Mouse (Mus musculus) G1E (cell line): ENCODE measurements around the gene Tlk1. TPM values are rescaled to one million over a fixed set of nuclear protein-coding genes. Genes with fewer than 3 reads are reported as not detected.
"Not testable (repeated sequence)": the region's sequence is repeated elsewhere in the genome, so short reads cannot be mapped to it uniquely, and the experiment has no call there.

ENCODE experiments used
- ATAC-seq: 2 replicates; pipeline ENCODE4 v1.8.0; 2016; ENCODE audit warnings: mild to moderate bottlenecking; ENCODE audit not compliant: insufficient number of reproducible peaks, poor library complexity, low FRiP score, severe bottlenecking; ENCODE audit errors: extremely low read depth
- DNase-seq: peaks from one replicate; pipeline ENCODE4 v3.0.0; 2012; ENCODE audit warnings: low spot score
- H3K27me3 ChIP-seq: 2 replicates; pipeline ENCODE4 v1.6.1; 2012; ENCODE audit warnings: mild to moderate bottlenecking, low read length, inconsistent platforms; ENCODE audit not compliant: insufficient read depth
- H3K36me3 ChIP-seq: replicated peaks from 2 replicates; pipeline ENCODE3; 2012; ENCODE audit warnings: mild to moderate bottlenecking, inconsistent platforms
- H3K4me1 ChIP-seq: 2 replicates; pipeline ENCODE4 v1.6.1; 2012; ENCODE audit warnings: low read depth, low read length, inconsistent platforms, mixed read lengths; ENCODE audit not compliant: insufficient read depth
- H3K4me3 ChIP-seq: 2 replicates; pipeline ENCODE4 v1.5.1; 2012; ENCODE audit warnings: low read depth, mild to moderate bottlenecking, inconsistent platforms, low read length, moderate library complexity, mixed read lengths
- H3K9me3 ChIP-seq: replicated peaks from 2 replicates; pipeline ENCODE4 v1.6.1; 2012; ENCODE audit warnings: inconsistent platforms
- CTCF ChIP-seq: IDR thresholded peaks from 2 replicates; pipeline ENCODE4 v1.5.1; 2012; ENCODE audit warnings: low read depth, low read length, inconsistent platforms, mixed read lengths
- GATA1 ChIP-seq: IDR thresholded peaks from 2 replicates; pipeline ENCODE4 v1.6.1; 2012; ENCODE audit warnings: borderline replicate concordance, low read length, inconsistent platforms, mixed read lengths
- GATA2 ChIP-seq: IDR thresholded peaks from 2 replicates; pipeline ENCODE4 v1.6.1; 2012; ENCODE audit warnings: low read depth, low read length, inconsistent platforms, borderline replicate concordance
- POLR2AphosphoS5 ChIP-seq: IDR thresholded peaks from 2 replicates; pipeline ENCODE4 v1.6.1; 2012; ENCODE audit warnings: low read depth, low read length, inconsistent platforms; ENCODE audit not compliant: insufficient replicate concordance
- TAL1 ChIP-seq: conservative IDR thresholded peaks from 2 replicates; pipeline ENCODE4 v1.6.1; 2012; ENCODE audit warnings: low read depth, low read length, inconsistent platforms, mixed read lengths
- polyA plus RNA-seq: library from polyadenylated mRNA; stranded (reverse); fragments of >175 nt; gene quantifications from 2 replicates; pipeline ENCODE4 v1.2.3, GENCODE M21; 2012
- total RNA-seq, 2 experiments: library from RNA; stranded (forward) in 1 of 2; stranded (reverse) in 1 of 2; fragments of 200-1000 nt in 1 of 2; fragments of >200 nt in 1 of 2; fragmentation: Nextera tagmentation in 1 of 2; gene quantifications; 2 replicates each; pipeline ENCODE4 v1.2.3; 2014 to 2017

Tlk1 gene
- total and polyA plus RNA-seq, 3 experiments = 29.3 to 132 (median 96.2) TPM

- no peak for TF ChIP-seq POLR2AphosphoS5
- no peak for TF ChIP-seq TAL1
- no peak for TF ChIP-seq CTCF
- TF ChIP-seq GATA2 = no peak
- TF ChIP-seq GATA1 = no peak
- DNase-seq (no peak), ATAC-seq (no peak)
- Histone ChIP-seq H3K4me3 (no peak overlapping the region), H3K9me3 (no peaks in the 10 kb centered on the region), H3K4me1 (peaks cover 53% of the 10 kb centered on the region), H3K36me3 (peaks cover 6% of the 10 kb centered on the region), H3K27me3 (no peaks in the 10 kb centered on the region)
Measured at GRCm38 (mm10) chr2:70816939-70817338, 8.6 kb downstream of the Tlk1 start.

GRCm38 (mm10) chr2:70816016-70816415 is 9.5 kb downstream of the Tlk1 start:
- Histone ChIP-seq H3K9me3 (no peaks in the 10 kb centered on the region), H3K4me1 (peaks cover 52% of the 10 kb centered on the region), H3K27me3 (no peaks in the 10 kb centered on the region), H3K36me3 (peaks cover 6% of the 10 kb centered on the region), H3K4me3 (no peak overlapping the region)
- ATAC-seq (no peak), DNase-seq (no peak)
- TF ChIP-seq GATA1 (no peak), GATA2 (no peak), TAL1 (no peak), CTCF (no peak), POLR2AphosphoS5 (no peak)

GRCm38 (mm10) chr2:70813608-70814007 is 11.9 kb downstream of the Tlk1 start:
- peaks cover 50% of the 10 kb centered on the region for H3K4me1 ChIP-seq
- no peaks in the 10 kb centered on the region for H3K27me3 ChIP-seq
- H3K4me3 ChIP-seq = no peak overlapping the region
- no peaks in the 10 kb centered on the region for H3K9me3 ChIP-seq
- DNase-seq (no peak), ATAC-seq (no peak)
- H3K36me3 ChIP-seq = peaks cover 13% of the 10 kb centered on the region
- no peak for TF ChIP-seq POLR2AphosphoS5
- no peak for TF ChIP-seq GATA2
- TF ChIP-seq GATA1 = no peak
- no peak for TF ChIP-seq CTCF
- no peak for TF ChIP-seq TAL1

GRCm38 (mm10) chr2:70811476-70811875 is 14.1 kb downstream of the Tlk1 start:
- Histone ChIP-seq H3K27me3 (no peaks in the 10 kb centered on the region), H3K9me3 (no peaks in the 10 kb centered on the region), H3K36me3 (peaks cover 16% of the 10 kb centered on the region), H3K4me3 (no peak overlapping the region), H3K4me1 (peaks cover 46% of the 10 kb centered on the region)
- no peak for ATAC-seq
- TF ChIP-seq POLR2AphosphoS5 (no peak), CTCF (no peak), GATA2 (no peak), TAL1 (no peak), GATA1 (no peak)
- no peak for DNase-seq

GRCm38 (mm10) chr2:70809921-70810320 is 15.6 kb downstream of the Tlk1 start:
- Histone ChIP-seq H3K36me3 (peaks cover 25% of the 10 kb centered on the region), H3K4me3 (no peak overlapping the region), H3K9me3 (no peaks in the 10 kb centered on the region; the same call in 1 of the 2 replicates), H3K4me1 (peaks cover 43% of the 10 kb centered on the region), H3K27me3 (no peaks in the 10 kb centered on the region)
- ATAC-seq (no peak), DNase-seq (no peak)
- no peak for TF ChIP-seq CTCF
- no peak for TF ChIP-seq TAL1
- TF ChIP-seq GATA1 = no peak
- no peak for TF ChIP-seq GATA2
- TF ChIP-seq POLR2AphosphoS5 = no peak

- no peaks in the 10 kb centered on the region for H3K27me3 ChIP-seq
- H3K4me3 ChIP-seq = no peak overlapping the region
- peaks cover 36% of the 10 kb centered on the region for H3K4me1 ChIP-seq
- no peaks in the 10 kb centered on the region; the same call in 1 of the 2 replicates for H3K9me3 ChIP-seq
- TF ChIP-seq GATA2 = no peak
- no peak for TF ChIP-seq CTCF
- TF ChIP-seq TAL1 = no peak
- no peak for TF ChIP-seq POLR2AphosphoS5
- no peak for TF ChIP-seq GATA1
- ATAC-seq = no peak
- H3K36me3 ChIP-seq = peaks cover 28% of the 10 kb centered on the region
- DNase-seq = no peak
Measured at GRCm38 (mm10) chr2:70808681-70809080, 16.8 kb downstream of the Tlk1 start.

GRCm38 (mm10) chr2:70807678-70808077 is 17.9 kb downstream of the Tlk1 start:
- Histone ChIP-seq H3K4me1 (peaks cover 35% of the 10 kb centered on the region), H3K36me3 (peaks cover 30% of the 10 kb centered on the region)
- H3K9me3 ChIP-seq, H3K4me3 ChIP-seq, ATAC-seq, H3K27me3 ChIP-seq, DNase-seq: not testable (repeated sequence)
